Mouse (Mus musculus): ENCODE measurements at regions not wholly inside any gene's neighbourhood (a gene's known extent, or its start where the extent isn't known, plus 50 kb on each side); places are given as distances from the start of the nearest gene placed in this dataset.

DNA sequence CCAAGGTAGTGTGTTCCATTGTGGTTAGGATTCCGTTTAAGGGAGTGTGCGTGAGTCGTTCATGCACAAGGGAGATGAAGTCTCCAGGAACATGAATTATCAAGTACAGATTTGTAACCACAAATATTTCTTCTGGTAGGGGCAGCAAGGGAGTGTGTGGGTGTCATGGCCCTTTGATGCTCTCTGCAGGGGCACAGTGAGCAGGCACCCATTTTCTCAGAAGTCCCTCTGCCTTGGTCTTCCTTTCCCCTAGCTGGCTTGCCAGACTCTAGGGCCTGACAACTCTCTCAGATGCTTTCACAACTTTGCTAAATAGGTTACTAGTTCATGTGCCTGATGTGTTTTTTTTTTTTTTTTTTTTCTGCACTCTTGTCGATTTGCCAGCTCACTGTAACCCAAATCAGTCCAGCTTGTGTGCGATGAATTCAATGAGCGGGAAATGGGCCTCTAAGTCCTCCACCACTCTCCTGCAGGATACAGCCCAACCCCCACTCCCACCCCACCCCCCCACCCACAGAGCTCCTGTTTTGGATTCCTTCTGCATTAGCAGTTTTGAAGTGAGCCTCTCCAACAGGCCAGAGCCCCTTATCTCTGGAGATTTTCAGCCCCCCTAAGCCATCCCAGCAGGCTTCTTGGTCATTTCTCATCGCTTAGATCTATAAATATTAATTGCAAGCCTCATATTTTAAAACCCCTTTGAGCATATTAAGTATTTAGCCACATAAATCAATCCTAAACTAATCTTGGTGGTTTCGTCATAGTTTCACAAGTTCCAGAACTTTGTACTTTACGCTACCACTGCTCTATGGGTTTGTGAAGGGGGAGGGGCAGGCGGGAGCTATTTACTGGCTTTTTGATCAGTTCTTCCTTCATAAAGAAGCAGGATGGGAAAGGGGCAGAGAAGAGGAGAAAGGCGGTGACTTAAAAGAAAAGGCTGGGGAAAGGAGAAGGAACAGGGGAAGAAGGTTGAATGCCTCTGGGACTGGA is 628.4 kb upstream of the Cdh11 start:
- Histone ChIP-seq H3K36me3 (ENCODE audit: control insufficient read depth, insufficient read depth) (no peaks in the 10 kb centered on the region), H3K27me3 (ENCODE audit: control insufficient read depth, insufficient read depth, insufficient read length) (no peaks in the 10 kb centered on the region), H3K4me3 (no peak overlapping the region), H3K4me2 (ENCODE audit: low read depth) (no peak overlapping the region), H3K79me2 (ENCODE audit: control insufficient read depth, insufficient read depth) (no peaks in the 10 kb centered on the region), H3ac (ENCODE audit: control insufficient read depth, insufficient read length) (no peak overlapping the region)
- no peak for TF ChIP-seq MYOG (IDR thresholded peaks at IDR 0.05; ENCODE audit: control insufficient read depth in 1 of 3, insufficient read depth in 1 of 3, insufficient read length in 2 of 3, low read depth in 2 of 3)
- no peak for TF ChIP-seq MAX (IDR thresholded peaks at IDR 0.05; ENCODE audit: low read depth)
- no peak for TF ChIP-seq CEBPB (IDR thresholded peaks at IDR 0.05; ENCODE audit: insufficient read depth, poor library complexity, severe bottlenecking)
- no peak for TF ChIP-seq E2F4 (IDR thresholded peaks at IDR 0.05; ENCODE audit: insufficient read depth)
- no peak for TF ChIP-seq MYOD1 (IDR thresholded peaks at IDR 0.05; ENCODE audit: control insufficient read depth in 1 of 3, insufficient read length in 2 of 3, low read depth in 2 of 3)
- TF ChIP-seq TCF12 (IDR thresholded peaks at IDR 0.05; ENCODE audit: insufficient read depth, poor library complexity, severe bottlenecking), result no peak
- no peak for TF ChIP-seq POLR2A (IDR thresholded peaks at IDR 0.05; ENCODE audit: insufficient read length, low read depth)
- TF ChIP-seq POLR2AphosphoS2 (IDR thresholded peaks at IDR 0.05; ENCODE audit: insufficient read length, low read depth), result no peak
- TF ChIP-seq TCF3 (IDR thresholded peaks at IDR 0.05; ENCODE audit: insufficient read length, low read depth), result no peak
- no peak for TF ChIP-seq USF1 (IDR thresholded peaks at IDR 0.05; ENCODE audit: low read depth)
- TF ChIP-seq REST (IDR thresholded peaks at IDR 0.05; ENCODE audit: insufficient read depth, insufficient read length), result no peak
- no peak for TF ChIP-seq SRF (IDR thresholded peaks at IDR 0.05; ENCODE audit: control insufficient read depth, insufficient read length, low read depth)

- no peak overlapping the region for H3K4me3 ChIP-seq
- no peaks in the 10 kb centered on the region for H3K79me2 ChIP-seq (ENCODE audit: control insufficient read depth, insufficient read depth)
- no peak overlapping the region for H3ac ChIP-seq (ENCODE audit: control insufficient read depth, insufficient read length)
- H3K27me3 ChIP-seq (ENCODE audit: control insufficient read depth, insufficient read depth, insufficient read length), result no peaks in the 10 kb centered on the region
- TF ChIP-seq POLR2AphosphoS2 (IDR thresholded peaks at IDR 0.05; ENCODE audit: insufficient read length, low read depth) (no peak), USF1 (IDR thresholded peaks at IDR 0.05; ENCODE audit: low read depth) (no peak), MYOG (IDR thresholded peaks at IDR 0.05; ENCODE audit: control insufficient read depth in 1 of 3, insufficient read depth in 1 of 3, insufficient read length in 2 of 3, low read depth in 2 of 3) (no peak), SRF (IDR thresholded peaks at IDR 0.05; ENCODE audit: control insufficient read depth, insufficient read length, low read depth) (no peak), E2F4 (IDR thresholded peaks at IDR 0.05; ENCODE audit: insufficient read depth) (no peak), CEBPB (IDR thresholded peaks at IDR 0.05; ENCODE audit: insufficient read depth, poor library complexity, severe bottlenecking) (no peak), TCF12 (IDR thresholded peaks at IDR 0.05; ENCODE audit: insufficient read depth, poor library complexity, severe bottlenecking) (no peak), MYOD1 (IDR thresholded peaks at IDR 0.05; ENCODE audit: control insufficient read depth in 1 of 3, insufficient read length in 2 of 3, low read depth in 2 of 3) (no peak), REST (IDR thresholded peaks at IDR 0.05; ENCODE audit: insufficient read depth, insufficient read length) (no peak), POLR2A (IDR thresholded peaks at IDR 0.05; ENCODE audit: insufficient read length, low read depth) (no peak), MAX (IDR thresholded peaks at IDR 0.05; ENCODE audit: low read depth) (no peak), TCF3 (IDR thresholded peaks at IDR 0.05; ENCODE audit: insufficient read length, low read depth) (no peak)
- H3K36me3 ChIP-seq (ENCODE audit: control insufficient read depth, insufficient read depth), result no peaks in the 10 kb centered on the region
- no peak overlapping the region for H3K4me2 ChIP-seq (ENCODE audit: low read depth)
Measured at GRCm38 (mm10) chr8:103422313-103422973, 637.0 kb upstream of the Cdh11 start.

DNA sequence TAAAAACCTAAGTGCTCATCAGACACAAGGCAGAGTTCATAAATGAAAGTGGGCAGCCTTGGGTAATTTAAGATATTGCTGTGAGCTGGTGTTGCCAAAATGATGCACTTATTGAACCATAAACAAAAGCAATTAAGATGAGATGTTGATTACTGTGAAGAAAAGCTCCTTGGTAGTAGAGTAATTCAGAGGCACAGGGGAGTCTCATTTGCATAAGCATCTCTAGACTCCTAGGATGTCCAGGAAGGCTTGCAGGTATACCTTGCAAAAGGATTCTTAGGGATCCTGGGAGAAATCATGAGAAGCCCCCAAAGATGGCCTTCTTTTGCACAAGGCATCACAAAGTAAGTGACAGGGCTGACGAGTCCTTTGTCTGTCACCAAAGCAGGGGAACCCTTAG is 640.5 kb upstream of the Cdh11 start:
- no peaks in the 10 kb centered on the region for H3K27me3 ChIP-seq (ENCODE audit: control insufficient read depth, insufficient read depth, insufficient read length)
- no peaks in the 10 kb centered on the region for H3K79me2 ChIP-seq (ENCODE audit: control insufficient read depth, insufficient read depth)
- H3K4me2 ChIP-seq (ENCODE audit: low read depth), result no peak overlapping the region
- no peak overlapping the region for H3K4me3 ChIP-seq
- no peaks in the 10 kb centered on the region for H3K36me3 ChIP-seq (ENCODE audit: control insufficient read depth, insufficient read depth)
- no peak for TF ChIP-seq E2F4 (IDR thresholded peaks at IDR 0.05; ENCODE audit: insufficient read depth)
- no peak for TF ChIP-seq CEBPB (IDR thresholded peaks at IDR 0.05; ENCODE audit: insufficient read depth, poor library complexity, severe bottlenecking)
- no peak for TF ChIP-seq MYOD1 (IDR thresholded peaks at IDR 0.05; ENCODE audit: control insufficient read depth in 1 of 3, insufficient read length in 2 of 3, low read depth in 2 of 3)
- no peak for TF ChIP-seq REST (IDR thresholded peaks at IDR 0.05; ENCODE audit: insufficient read depth, insufficient read length)
- TF ChIP-seq MAX (IDR thresholded peaks at IDR 0.05; ENCODE audit: low read depth), result no peak
- no peak for TF ChIP-seq SRF (IDR thresholded peaks at IDR 0.05; ENCODE audit: control insufficient read depth, insufficient read length, low read depth)
- no peak for TF ChIP-seq POLR2AphosphoS2 (IDR thresholded peaks at IDR 0.05; ENCODE audit: insufficient read length, low read depth)
- TF ChIP-seq TCF3 (IDR thresholded peaks at IDR 0.05; ENCODE audit: insufficient read length, low read depth), result no peak
- no peak for TF ChIP-seq POLR2A (IDR thresholded peaks at IDR 0.05; ENCODE audit: insufficient read length, low read depth)
- no peak for TF ChIP-seq USF1 (IDR thresholded peaks at IDR 0.05; ENCODE audit: low read depth)
- no peak for TF ChIP-seq TCF12 (IDR thresholded peaks at IDR 0.05; ENCODE audit: insufficient read depth, poor library complexity, severe bottlenecking)
- TF ChIP-seq MYOG (IDR thresholded peaks at IDR 0.05; ENCODE audit: control insufficient read depth in 1 of 3, insufficient read depth in 1 of 3, insufficient read length in 2 of 3, low read depth in 2 of 3), result no peak
- no peak overlapping the region for H3ac ChIP-seq (ENCODE audit: control insufficient read depth, insufficient read length)

DNA sequence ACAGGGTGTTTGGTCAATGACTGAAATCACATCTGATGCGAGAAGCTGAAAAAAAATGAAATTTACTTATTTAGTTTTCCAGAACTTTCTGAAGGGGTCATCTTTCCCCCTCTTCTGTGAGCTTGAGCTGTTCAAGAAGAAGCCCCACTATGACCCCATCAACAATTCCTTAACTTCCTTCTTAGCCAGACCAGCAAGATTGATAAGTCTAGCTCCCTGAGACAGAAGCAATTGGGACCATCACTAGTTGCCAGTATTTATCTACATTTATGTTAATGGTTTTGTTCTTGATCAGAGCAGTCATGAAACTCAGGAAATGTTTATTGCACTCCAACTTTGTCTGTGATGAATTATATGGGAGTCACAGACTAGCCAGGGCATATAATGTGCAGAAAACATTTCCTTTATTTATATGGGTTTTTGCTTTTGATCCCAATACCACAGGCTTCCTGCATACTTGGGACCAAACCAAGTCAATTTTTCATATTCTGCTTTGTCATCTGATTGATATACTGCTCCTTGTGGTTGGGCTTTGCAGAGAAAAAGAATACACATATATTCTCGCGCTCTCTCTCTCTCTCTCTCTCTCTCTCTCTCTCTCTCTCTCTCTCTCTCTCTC is 645.5 kb upstream of the Cdh11 start:
- H3K79me2 ChIP-seq (ENCODE audit: control insufficient read depth, insufficient read depth), result no peaks in the 10 kb centered on the region
- no peaks in the 10 kb centered on the region for H3K36me3 ChIP-seq (ENCODE audit: control insufficient read depth, insufficient read depth)
- H3K4me2 ChIP-seq (ENCODE audit: low read depth), result no peak overlapping the region
- H3K4me3 ChIP-seq, result no peak overlapping the region
- no peaks in the 10 kb centered on the region for H3K27me3 ChIP-seq (ENCODE audit: control insufficient read depth, insufficient read depth, insufficient read length)
- no peak overlapping the region for H3ac ChIP-seq (ENCODE audit: control insufficient read depth, insufficient read length)
- TF ChIP-seq MYOG (IDR thresholded peaks at IDR 0.05; ENCODE audit: control insufficient read depth in 1 of 3, insufficient read depth in 1 of 3, insufficient read length in 2 of 3, low read depth in 2 of 3) (no peak), MYOD1 (IDR thresholded peaks at IDR 0.05; ENCODE audit: control insufficient read depth in 1 of 3, insufficient read length in 2 of 3, low read depth in 2 of 3) (no peak), USF1 (IDR thresholded peaks at IDR 0.05; ENCODE audit: low read depth) (no peak), TCF12 (IDR thresholded peaks at IDR 0.05; ENCODE audit: insufficient read depth, poor library complexity, severe bottlenecking) (no peak), E2F4 (IDR thresholded peaks at IDR 0.05; ENCODE audit: insufficient read depth) (no peak), SRF (IDR thresholded peaks at IDR 0.05; ENCODE audit: control insufficient read depth, insufficient read length, low read depth) (no peak), POLR2AphosphoS2 (IDR thresholded peaks at IDR 0.05; ENCODE audit: insufficient read length, low read depth) (no peak), POLR2A (IDR thresholded peaks at IDR 0.05; ENCODE audit: insufficient read length, low read depth) (no peak), CEBPB (IDR thresholded peaks at IDR 0.05; ENCODE audit: insufficient read depth, poor library complexity, severe bottlenecking) (no peak)

Data from myocyte (in vitro differentiated cells).